ENCODE assay signal across 16 mouse cellular contexts in the genomic region with DNA sequence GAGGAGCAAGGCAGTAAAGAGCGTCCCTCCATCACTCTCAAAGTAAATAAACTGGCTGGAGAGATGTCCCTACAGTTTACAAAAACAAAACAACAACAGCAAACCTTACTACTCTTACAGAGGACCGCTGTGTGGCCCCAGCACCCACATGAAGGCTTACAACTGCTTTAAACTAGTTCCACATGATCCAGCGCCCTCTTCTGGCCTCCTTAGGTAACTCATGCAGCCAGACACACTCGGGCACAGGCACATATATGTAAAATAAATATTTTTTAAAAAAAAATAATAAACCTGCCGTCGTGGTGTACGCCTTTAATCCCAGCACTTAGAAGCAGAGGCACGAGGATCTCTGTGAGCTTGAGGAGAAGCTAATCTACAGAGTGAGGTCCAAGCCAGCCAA. TPM values are rescaled to one million over a fixed set of nuclear protein-coding genes. Genes with fewer than 3 reads are reported as not detected.
DNase-seq lines count a peak whose midpoint lies in the region; ATAC-seq and TF ChIP-seq lines count a peak whose summit lies in the region.
"Had no signal": no experiment of that assay in that cellular context is flagged by ENCODE, and none has a peak within 500 bp of the region (broad histone marks: within the 10 kb centered on the region; RNA-seq: fewer than 3 reads in every experiment).

No protein-coding gene starts in this region.

- WGBS in hindbrain, postnatal 0 days: 78% methylated on average over 8 of the region's 8 CpGs
- 77% methylated on average over 8 of the region's 8 CpGs for WGBS in hindbrain, embryonic 12.5 days
- WGBS in lung, adult 2 months: 77% methylated on average over 8 of the region's 8 CpGs

- H3K9ac ChIP-seq in hindbrain, postnatal 0 days (replicated peaks; ENCODE audit: low read length): no peak overlapping the region
- no peak overlapping the region for H3K9ac ChIP-seq in hindbrain, embryonic 12.5 days
- H3K9ac ChIP-seq in MEL (ENCODE audit: control insufficient read depth, low read depth, low read length, poor library complexity, severe bottlenecking): no peak overlapping the region
- H3K9ac ChIP-seq: hindbrain, embryonic 14.5 days; limb, embryonic 13.5 days; neural tube, embryonic 15.5 days had no signal

- TF ChIP-seq EP300 in MEL (IDR thresholded peaks at IDR 0.05; ENCODE audit: low read depth in 1 of 2, low read length in 2 of 2): no peak

- no peak overlapping the region for H3K27ac ChIP-seq in hindbrain, postnatal 0 days
- no peak overlapping the region for H3K27ac ChIP-seq in hindbrain, embryonic 12.5 days
- H3K27ac ChIP-seq in MEL (ENCODE audit: control insufficient read depth, low read depth, low read length): no peak overlapping the region
- H3K27ac ChIP-seq: forebrain, embryonic 10.5 days; hindbrain, embryonic 14.5 days; limb, embryonic 13.5 days; midbrain, embryonic 10.5 days; neural tube, embryonic 15.5 days had no signal

- H3K4me1 ChIP-seq in hindbrain, postnatal 0 days (ENCODE audit: insufficient read depth, low read length): 0 out of 2 replicates have a peak, but pooled peaks cover 5% of the 10 kb centered on the region
- H3K4me1 ChIP-seq in hindbrain, embryonic 12.5 days: peaks cover 19% of the 10 kb centered on the region
- H3K4me1 ChIP-seq in lung, adult 2 months (ENCODE audit: control insufficient read depth, insufficient read depth, low read length): no peaks in the 10 kb centered on the region; the same call in 1 of the 2 replicates
- H3K4me1 ChIP-seq in MEL (ENCODE audit: control insufficient read depth in 1 of 2, insufficient read depth in 2 of 2, low read length in 2 of 2): peaks cover 8 to 19% of the 10 kb centered on the region in 2 experiments

- no peak overlapping the region for H3K4me2 ChIP-seq in hindbrain, postnatal 0 days (ENCODE audit: low read depth, low read length)
- H3K4me2 ChIP-seq in hindbrain, embryonic 12.5 days (replicated peaks): no peak overlapping the region
- H3K4me2 ChIP-seq: hindbrain, embryonic 14.5 days; limb, embryonic 13.5 days; neural tube, embryonic 15.5 days had no signal

- no peak for TF ChIP-seq POLR2A in lung, adult 2 months (IDR thresholded peaks at IDR 0.05; ENCODE audit: borderline replicate concordance, extremely low read depth, low read depth, low read length)
- TF ChIP-seq POLR2A in MEL (IDR thresholded peaks at IDR 0.05; ENCODE audit: control insufficient read depth in 1 of 2, insufficient read depth in 1 of 2, low read depth in 1 of 2, low read length in 2 of 2, poor library complexity in 1 of 2): no peak

- ATAC-seq in hindbrain, postnatal 0 days: no peak
- ATAC-seq in hindbrain, embryonic 12.5 days (ENCODE audit: low FRiP score): no peak

- H3K27me3 ChIP-seq in hindbrain, postnatal 0 days (ENCODE audit: insufficient read depth, low read length): no peaks in the 10 kb centered on the region
- H3K27me3 ChIP-seq in hindbrain, embryonic 12.5 days: no peaks in the 10 kb centered on the region
- no peaks in the 10 kb centered on the region for H3K27me3 ChIP-seq in MEL (ENCODE audit: control insufficient read depth in 1 of 2, insufficient read depth in 2 of 2, low read length in 2 of 2)
- H3K27me3 ChIP-seq in splenic B cell, adult 2 months (ENCODE audit: control insufficient read depth, insufficient read depth, low read length, poor library complexity, severe bottlenecking): no peaks in the 10 kb centered on the region
- H3K27me3 ChIP-seq: limb, embryonic 13.5 days; neural tube, embryonic 15.5 days had no signal

- peak; percentile 13; the same call in 1 of the 2 replicates for TF ChIP-seq CTCF in hindbrain, postnatal 0 days (IDR thresholded peaks at IDR 0.05; ENCODE audit: low read depth)
- 0 out of 2 replicates have a peak, but pooled peaks have one; percentile 1 for TF ChIP-seq CTCF in lung, adult 2 months (IDR thresholded peaks at IDR 0.05; ENCODE audit: insufficient read depth, low read length)
- peak; percentile 45 to 65 (median 55) for TF ChIP-seq CTCF in MEL (IDR thresholded peaks at IDR 0.05 in 2 of 3, conservative IDR thresholded peaks at IDR 0.05 in 1 of 3; ENCODE audit: control insufficient read depth in 1 of 3, insufficient read depth in 1 of 3, low read depth in 2 of 3, low read length in 3 of 3, poor library complexity in 1 of 3, severe bottlenecking in 1 of 3)

- H3K4me3 ChIP-seq in hindbrain, postnatal 0 days (ENCODE audit: low read length): no peak overlapping the region
- H3K4me3 ChIP-seq in hindbrain, embryonic 12.5 days: no peak overlapping the region
- H3K4me3 ChIP-seq in lung, adult 2 months (replicated peaks; ENCODE audit: extremely low read depth, low read depth, low read length): no peak overlapping the region
- H3K4me3 ChIP-seq in MEL (ENCODE audit: control insufficient read depth in 1 of 2, insufficient read depth in 1 of 2, low read depth in 2 of 2, low read length in 2 of 2): no peak overlapping the region
- H3K4me3 ChIP-seq: forebrain, embryonic 10.5 days; limb, embryonic 13.5 days; midbrain, embryonic 10.5 days; neural tube, embryonic 15.5 days had no signal

- H3K79me2 ChIP-seq in MEL (ENCODE audit: control insufficient read depth, insufficient read depth, low read length, poor library complexity): peaks cover 2% of the 10 kb centered on the region; the same call in 1 of the 2 replicates

- peak; percentile 51 for TF ChIP-seq RAD21 in MEL (IDR thresholded peaks at IDR 0.05; ENCODE audit: low read depth, low read length)

- H3K36me3 ChIP-seq in hindbrain, postnatal 0 days (ENCODE audit: insufficient read depth, low read length): no peaks in the 10 kb centered on the region
- H3K36me3 ChIP-seq in hindbrain, embryonic 12.5 days: no peaks in the 10 kb centered on the region
- H3K36me3 ChIP-seq in MEL (ENCODE audit: control insufficient read depth in 1 of 2, insufficient read depth in 2 of 2, low read length in 2 of 2): peaks cover 0 to 18% of the 10 kb centered on the region in 2 experiments; a peak in 2 of 4 replicates
- H3K36me3 ChIP-seq in splenic B cell, adult 2 months (ENCODE audit: control insufficient read depth, insufficient read depth, low read length, poor library complexity, severe bottlenecking): no peaks in the 10 kb centered on the region
- H3K36me3 ChIP-seq: forebrain, embryonic 10.5 days; limb, embryonic 13.5 days; midbrain, embryonic 10.5 days; neural tube, embryonic 15.5 days had no signal

- H3K9me3 ChIP-seq in hindbrain, postnatal 0 days (ENCODE audit: low read length): no peaks in the 10 kb centered on the region
- H3K9me3 ChIP-seq in hindbrain, embryonic 12.5 days (replicated peaks): no peaks in the 10 kb centered on the region
- no peaks in the 10 kb centered on the region for H3K9me3 ChIP-seq in MEL (replicated peaks; ENCODE audit: insufficient read depth, low read length)
- H3K9me3 ChIP-seq: limb, embryonic 13.5 days; midbrain, embryonic 10.5 days; neural tube, embryonic 15.5 days had no signal

- no peak for DNase-seq in hindbrain, postnatal 0 days (ENCODE audit: low spot score)
- no peak for DNase-seq in lung, adult 2 months
- no peak for DNase-seq in lung, postnatal 14 days
- peak; percentile 66 for DNase-seq in MEL (ENCODE audit: low read depth, low spot score)
- peak; percentile 44 for DNase-seq in splenic B cell, adult 2 months (ENCODE audit: low read depth, low spot score)
- no peak for DNase-seq in cerebellum, adult 11 months
- DNase-seq: cerebellum, adult 9-10 months; heart, adult 18-20 months; kidney, adult 8-10 months; lung, postnatal 36 days had no signal

TF ChIP-seq in MEL, 35 proteins besides CTCF, POLR2A, EP300 and RAD21:
- TF ChIP-seq ZC3H11A (IDR thresholded peaks at IDR 0.05; ENCODE audit: low read depth, low read length) (0 out of 2 replicates have a peak, but pooled peaks have one; percentile 13), ZMIZ1 (IDR thresholded peaks at IDR 0.05; ENCODE audit: low read depth, low read length) (no peak), SMC3 (IDR thresholded peaks at IDR 0.05; ENCODE audit: low read depth, low read length) (peak; percentile 40; the same call in 1 of the 2 replicates)

RNA-seq across cellular contexts. Expression of gene Gm42791, which starts 32.4 kb away (rescaled TPM):
- not detected in 2 replicates for total RNA-seq in hindbrain, postnatal 0 days (2014; rRNA removed)
- polyA plus RNA-seq in hindbrain, postnatal 0 days (2015; fragmentation: Nextera tagmentation; extraction: Ambion mirVana): 1.6 and 6.1 TPM in 2 replicates
- 0.49 and 3.3 TPM in 2 replicates for polyA plus RNA-seq in hindbrain, embryonic 12.5 days (2016; fragmentation: Nextera tagmentation; extraction: Ambion mirVana)
- not detected in 2 replicates for polyA plus RNA-seq in lung, adult 2 months (2012; rRNA removed)
- 1.2 TPM in 1 of 2 replicates, not detected in the other for total RNA-seq in MEL (2012; rRNA removed)
- 1 to 10 TPM in 1 of 2 experiments, not detected in 1; 2.1 TPM for polyA plus RNA-seq in MEL (2012; ENCODE audit: insufficient read depth in 1 of 2, insufficient read length in 2 of 2, low read depth in 1 of 2, low replicate concordance in 2 of 2, missing spikeins in 1 of 2)

Comparison
In these comparisons a context has a peak if more than half of its experiments do, and no peak if none do; other contexts are left out.
1. DNase-seq: peak in MEL (single experiment) and splenic B cell, adult 2 months (single experiment); none in hindbrain, postnatal 0 days (single experiment), lung, adult 2 months (single experiment), lung, postnatal 14 days (single experiment) and cerebellum, adult 11 months (single experiment).
2. CTCF ChIP-seq: peak in every context shown above with its lines; median percentile 55 in MEL; 13 in hindbrain, postnatal 0 days; 1 in lung, adult 2 months.